Mouse (Mus musculus) macrophage (primary cell): ENCODE data around the gene Psmd11. TPM values are rescaled to one million over a fixed set of nuclear protein-coding genes. Genes with fewer than 3 reads are reported as not detected.
"Not testable (repeated sequence)": the region's sequence is repeated elsewhere in the genome, so short reads cannot be mapped to it uniquely, and the experiment has no call there.

Experiments used
- H3K27ac ChIP-seq: fragments of 350-480 bp; formaldehyde crosslinking; 2 replicates; pipeline ENCODE4 v1.9.0; 2021
- H3K36me3 ChIP-seq: fragments of 350-480 bp; formaldehyde crosslinking; 2 replicates; pipeline ENCODE4 v1.9.0; 2021; ENCODE audit errors: inconsistent target
- H3K4me3 ChIP-seq: fragments of 350-480 bp; formaldehyde crosslinking; 2 replicates; pipeline ENCODE4 v1.9.0; 2021; ENCODE audit errors: inconsistent target
- H3K79me2 ChIP-seq: fragments of 350-480 bp; formaldehyde crosslinking; 2 replicates; pipeline ENCODE4 v1.9.0; 2021; ENCODE audit errors: inconsistent target
- WGBS: methylation state at CpG from one replicate; pipeline ENCODE4 v1.1.7; 2026; ENCODE audit warnings: inconsistent platforms; ENCODE audit not compliant: missing documents; 5-methylcytosine and 5-hydroxymethylcytosine counted together
- polyA plus RNA-seq: library from polyadenylated mRNA; stranded (reverse); fragments of 250-400 nt; gene quantifications from 3 replicates; pipeline ENCODE4 v1.2.4, GENCODE M21; 2018; ENCODE audit warnings: inconsistent platforms

Psmd11 gene
- polyA plus RNA-seq, 1 experiment from 2014 or later: 68.5 TPM

- 100% methylated on average over 1 of the region's 1 CpGs for WGBS
- Histone ChIP-seq H3K27ac (no peak overlapping the region), H3K4me3 (no peak overlapping the region), H3K36me3 (peaks cover 21% of the 10 kb centered on the region; the same call in 1 of the 2 replicates), H3K79me2 (peaks cover 19% of the 10 kb centered on the region; the same call in 1 of the 2 replicates)
Measured at GRCm38 (mm10) chr11:80453198-80453597, 24.8 kb downstream of the Psmd11 start.

DNA sequence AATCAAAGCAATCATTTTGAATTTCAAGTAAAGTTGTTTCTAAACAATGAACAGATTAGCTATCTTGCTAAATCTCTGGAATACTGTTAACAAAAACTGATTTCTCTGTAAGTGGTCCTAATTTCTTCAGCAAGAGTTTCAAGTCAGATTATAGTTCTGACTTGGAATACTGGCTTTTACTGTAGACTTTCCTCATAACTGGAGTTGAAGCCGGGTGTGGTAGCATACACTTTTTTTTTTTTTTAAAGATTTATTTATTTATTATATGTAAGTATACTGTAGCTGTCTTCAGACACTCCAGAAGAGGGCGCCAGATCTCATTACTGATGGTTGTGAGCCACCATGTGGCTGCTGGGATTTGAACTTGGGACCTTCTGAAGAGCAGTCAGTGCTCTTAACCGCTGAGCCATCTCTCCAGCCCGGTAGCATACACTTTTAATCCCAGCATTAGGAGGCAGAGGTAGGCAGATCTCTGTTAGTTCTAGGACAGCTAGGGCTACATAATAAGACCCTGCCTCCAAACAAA lies 35.3 kb downstream of the Psmd11 start:
- not testable (repeated sequence) for H3K4me3 ChIP-seq, H3K27ac ChIP-seq, H3K79me2 ChIP-seq
- H3K36me3 ChIP-seq: peaks cover 66% of the 10 kb centered on the region
- WGBS: 90% methylated on average over 3 of the region's 4 CpGs

DNA sequence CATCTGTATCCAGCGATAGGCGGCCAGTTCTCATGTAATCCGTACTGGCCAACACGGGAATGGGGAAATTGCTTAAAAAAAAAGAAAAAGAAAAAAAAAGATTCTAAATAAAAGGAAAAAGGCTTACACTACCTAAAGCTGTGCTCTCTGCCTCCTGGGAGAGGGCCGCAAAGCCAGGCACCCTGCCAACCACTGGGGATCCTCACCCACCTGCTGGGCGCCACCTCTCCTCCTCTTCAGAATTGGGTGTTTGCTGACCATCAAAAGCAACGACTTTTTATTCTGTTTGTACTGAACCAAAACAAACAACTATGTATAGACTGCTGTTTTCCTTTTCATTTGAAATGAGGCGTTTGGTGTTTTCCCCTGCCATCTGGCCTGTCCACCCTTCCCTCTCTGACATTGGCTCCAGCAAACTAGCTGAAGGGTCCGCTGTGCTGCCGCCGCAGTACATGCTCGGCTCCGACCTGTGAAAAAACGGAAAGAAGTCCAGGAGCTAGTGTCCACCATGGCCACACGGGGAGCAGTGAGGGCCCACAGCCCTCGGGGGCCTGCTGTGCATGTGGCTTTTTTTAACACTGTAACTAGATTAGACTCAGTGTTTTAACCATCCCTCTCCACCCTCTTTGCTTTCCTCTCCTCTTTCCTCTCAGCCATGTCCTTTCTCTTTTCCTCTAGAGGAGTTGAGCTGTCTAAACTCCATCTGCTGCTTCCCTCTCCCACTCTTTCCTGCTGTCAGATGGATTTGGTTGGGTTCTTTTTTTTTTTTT lies 43.6 kb downstream of the Psmd11 start:
- Histone ChIP-seq H3K36me3 (peaks cover 47% of the 10 kb centered on the region; the same call in 1 of the 2 replicates), H3K4me3 (no peak overlapping the region), H3K79me2 (no peaks in the 10 kb centered on the region), H3K27ac (no peak overlapping the region)
- WGBS: 90% methylated on average over 12 of the region's 16 CpGs

- WGBS: 8% methylated on average over 2 of the region's 2 CpGs
- peaks cover 33% of the 10 kb centered on the region; the same call in 1 of the 2 replicates for H3K36me3 ChIP-seq
- H3K4me3 ChIP-seq: no peak overlapping the region
- no peaks in the 10 kb centered on the region for H3K79me2 ChIP-seq
- H3K27ac ChIP-seq: no peak overlapping the region
Measured at GRCm38 (mm10) chr11:80474175-80474691, 45.8 kb downstream of the Psmd11 start.

DNA sequence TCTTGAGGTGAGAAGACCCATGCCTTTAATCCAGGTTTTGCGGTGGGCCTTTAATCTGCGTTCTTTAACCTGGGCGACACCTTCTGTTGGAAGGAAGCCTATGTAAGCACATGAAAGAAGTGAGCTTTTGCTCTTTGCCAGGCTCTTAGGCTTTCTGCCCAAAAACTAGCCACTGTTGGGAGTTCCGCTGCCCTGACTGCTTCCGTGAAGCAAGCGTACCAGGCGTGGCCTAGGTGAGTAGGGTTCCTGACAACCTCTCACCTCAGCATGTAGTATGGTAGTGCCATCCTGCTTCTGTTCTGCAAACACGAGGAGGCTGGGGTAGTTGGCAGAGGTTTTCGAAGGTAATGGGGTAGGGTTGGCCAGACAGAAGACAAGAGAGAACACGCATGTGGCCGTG lies 46.4 kb downstream of the Psmd11 start:
- no peak overlapping the region for H3K27ac ChIP-seq
- 94% methylated on average over 11 of the region's 11 CpGs for WGBS
- no peaks in the 10 kb centered on the region for H3K79me2 ChIP-seq
- H3K4me3 ChIP-seq: no peak overlapping the region
- H3K36me3 ChIP-seq: peaks cover 27% of the 10 kb centered on the region; the same call in 1 of the 2 replicates

DNA sequence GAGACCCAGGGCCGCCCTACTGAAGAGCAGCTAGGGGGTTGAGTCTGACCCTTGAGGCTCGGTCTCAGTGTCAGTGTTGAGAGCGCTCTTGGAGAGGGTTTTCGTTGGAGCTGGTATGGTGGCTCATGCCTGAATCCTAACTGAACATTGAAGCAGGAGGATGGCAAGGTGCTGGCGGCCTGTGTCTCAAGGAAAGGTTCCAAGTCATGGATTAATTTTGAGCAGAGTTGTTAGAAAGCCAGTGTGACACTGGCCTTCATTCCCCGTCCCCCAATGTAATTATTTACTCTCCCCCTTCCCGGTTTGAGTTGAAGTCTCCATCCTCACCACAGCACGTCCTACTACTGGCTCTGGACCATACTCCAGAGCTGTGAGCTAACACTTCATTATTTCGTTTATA lies 47.1 kb downstream of the Psmd11 start:
- 97% methylated on average over 9 of the region's 9 CpGs for WGBS
- Histone ChIP-seq H3K36me3 (peaks cover 20% of the 10 kb centered on the region; the same call in 1 of the 2 replicates), H3K79me2 (no peaks in the 10 kb centered on the region), H3K27ac (no peak overlapping the region), H3K4me3 (no peak overlapping the region)

DNA sequence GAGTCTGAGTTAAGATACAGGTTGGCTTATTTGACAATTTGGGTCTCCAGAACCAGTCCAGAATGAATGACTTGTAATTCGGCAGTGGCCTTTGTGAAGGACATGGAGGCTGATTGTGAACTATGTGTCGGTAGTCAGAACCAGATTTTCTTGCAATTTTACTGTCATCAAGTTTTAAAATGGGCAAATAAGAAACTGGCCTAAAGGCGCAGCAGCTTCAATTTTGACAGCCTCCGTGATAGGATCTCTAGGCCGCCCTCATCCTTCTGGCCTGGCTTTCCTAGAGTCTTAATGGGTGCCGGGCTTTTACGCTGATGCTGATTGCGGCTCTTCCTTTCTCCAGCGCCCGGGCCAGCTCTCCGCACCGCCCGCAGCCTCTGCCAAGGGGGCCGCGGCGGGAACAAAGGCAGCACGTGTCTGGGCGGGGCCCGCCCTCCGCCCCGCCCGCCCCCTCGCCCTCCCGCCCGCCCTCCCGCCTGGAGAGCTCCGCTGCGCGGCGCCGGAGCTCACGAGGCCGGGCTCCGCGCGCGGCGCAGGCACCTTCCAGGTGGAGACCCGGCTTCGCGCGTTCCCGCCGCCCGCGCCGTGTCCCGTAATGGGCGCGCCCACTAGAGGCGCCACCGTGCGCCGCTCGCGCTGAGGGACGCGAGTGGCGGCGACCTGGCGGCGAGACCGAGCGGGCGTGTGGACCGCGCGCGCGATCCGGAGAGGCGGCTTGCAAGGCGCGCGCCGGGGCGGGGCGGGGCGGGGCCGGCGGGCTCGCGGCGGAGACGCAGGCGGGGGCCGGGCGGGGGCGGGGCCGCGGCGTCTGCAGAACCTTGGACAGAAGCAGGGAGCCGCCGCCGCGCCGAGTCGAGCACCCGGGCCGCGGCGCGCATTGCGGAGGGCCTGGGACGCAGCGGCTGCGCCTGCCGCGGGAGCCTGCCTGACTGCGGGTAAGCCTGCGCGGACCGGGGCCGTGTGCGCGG lies 48.1 kb downstream of the Psmd11 start, which contains the start of gene Cdk5r1:
Gene Cdk5r1 (plus strand): TSS at position 802 of the 968 bp plus-strand sequence.
- Histone ChIP-seq H3K27ac (no peak within 1 kb of the TSS), H3K36me3 (peaks cover 16% of the 10 kb centered on the region; the same call in 1 of the 2 replicates), H3K79me2 (no peaks in the 10 kb centered on the region), H3K4me3 (no peak within 1 kb of the TSS; the same call in 1 of the 2 replicates)
- WGBS: 3% methylated on average over 66 of the region's 116 CpGs

- Histone ChIP-seq H3K79me2 (no peaks in the 10 kb centered on the region), H3K4me3 (no peak overlapping the region; the same call in 1 of the 2 replicates), H3K36me3 (0 out of 2 replicates have a peak, but pooled peaks cover 7% of the 10 kb centered on the region), H3K27ac (no peak overlapping the region)
- WGBS: 22% methylated on average over 55 of the region's 55 CpGs
Measured at GRCm38 (mm10) chr11:80477341-80478199, 49.2 kb downstream of the Psmd11 start.

DNA sequence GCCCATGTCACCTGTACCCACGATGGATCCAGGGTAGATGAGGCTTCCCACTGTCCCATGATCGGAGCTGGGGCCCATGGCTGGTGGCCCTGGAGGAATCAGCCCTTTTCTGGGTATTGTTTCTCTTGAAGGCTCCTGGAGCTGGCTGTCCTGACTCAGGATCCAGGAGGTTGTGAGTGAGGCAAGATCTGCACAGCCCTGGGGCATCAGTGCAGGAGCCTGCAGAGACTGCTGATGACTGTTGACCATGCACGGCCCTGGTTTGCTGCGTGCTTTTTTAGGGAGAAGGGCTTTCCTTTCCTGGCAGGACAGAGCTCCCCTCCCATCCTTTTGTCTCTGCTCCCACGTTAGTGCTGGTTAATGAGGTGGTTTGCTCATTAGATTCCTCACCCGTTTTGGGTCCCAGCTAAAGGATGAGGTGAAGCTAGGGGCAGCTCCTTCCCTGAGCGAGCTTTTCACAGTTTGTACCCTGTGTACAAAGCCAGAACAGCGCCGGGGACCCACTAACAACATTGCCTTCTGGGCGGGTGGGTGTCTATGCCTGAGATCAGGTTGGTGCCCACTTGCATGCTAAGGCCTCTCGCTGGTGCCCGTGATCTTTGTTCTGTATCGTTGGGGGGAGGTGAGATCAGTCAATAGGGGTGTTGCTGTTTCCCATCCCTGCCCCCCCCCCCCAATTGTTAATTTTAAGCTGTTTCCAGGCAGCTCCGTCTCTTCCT lies 50.4 kb downstream of the Psmd11 start:
- no peak overlapping the region for H3K4me3 ChIP-seq
- 94% methylated on average over 14 of the region's 14 CpGs for WGBS
- H3K79me2 ChIP-seq: no peaks in the 10 kb centered on the region
- no peak overlapping the region for H3K27ac ChIP-seq
- no peaks in the 10 kb centered on the region for H3K36me3 ChIP-seq

DNA sequence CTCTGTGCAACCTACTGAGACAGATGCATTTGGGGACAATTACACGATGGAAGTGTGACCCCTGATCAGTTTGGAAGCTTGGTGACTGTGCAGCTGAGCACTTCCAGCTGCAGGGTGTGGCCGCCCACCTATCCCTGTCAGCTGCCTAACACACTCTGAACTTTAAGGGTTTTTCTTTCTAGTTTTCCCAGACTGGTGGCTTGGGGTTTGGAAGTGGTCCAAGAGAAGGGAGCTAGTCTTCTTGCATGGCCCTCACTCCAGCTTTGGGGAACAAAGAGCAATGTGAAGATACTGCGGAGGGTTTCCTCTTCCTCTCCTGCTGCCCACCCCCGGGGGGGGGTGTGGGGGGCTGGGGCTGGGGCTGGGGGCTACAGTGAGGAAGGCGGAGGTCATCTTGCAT lies 51.0 kb downstream of the Psmd11 start:
- Histone ChIP-seq H3K79me2 (no peaks in the 10 kb centered on the region), H3K27ac (no peak overlapping the region), H3K36me3 (no peaks in the 10 kb centered on the region), H3K4me3 (no peak overlapping the region)
- 42% methylated on average over 5 of the region's 5 CpGs for WGBS

DNA sequence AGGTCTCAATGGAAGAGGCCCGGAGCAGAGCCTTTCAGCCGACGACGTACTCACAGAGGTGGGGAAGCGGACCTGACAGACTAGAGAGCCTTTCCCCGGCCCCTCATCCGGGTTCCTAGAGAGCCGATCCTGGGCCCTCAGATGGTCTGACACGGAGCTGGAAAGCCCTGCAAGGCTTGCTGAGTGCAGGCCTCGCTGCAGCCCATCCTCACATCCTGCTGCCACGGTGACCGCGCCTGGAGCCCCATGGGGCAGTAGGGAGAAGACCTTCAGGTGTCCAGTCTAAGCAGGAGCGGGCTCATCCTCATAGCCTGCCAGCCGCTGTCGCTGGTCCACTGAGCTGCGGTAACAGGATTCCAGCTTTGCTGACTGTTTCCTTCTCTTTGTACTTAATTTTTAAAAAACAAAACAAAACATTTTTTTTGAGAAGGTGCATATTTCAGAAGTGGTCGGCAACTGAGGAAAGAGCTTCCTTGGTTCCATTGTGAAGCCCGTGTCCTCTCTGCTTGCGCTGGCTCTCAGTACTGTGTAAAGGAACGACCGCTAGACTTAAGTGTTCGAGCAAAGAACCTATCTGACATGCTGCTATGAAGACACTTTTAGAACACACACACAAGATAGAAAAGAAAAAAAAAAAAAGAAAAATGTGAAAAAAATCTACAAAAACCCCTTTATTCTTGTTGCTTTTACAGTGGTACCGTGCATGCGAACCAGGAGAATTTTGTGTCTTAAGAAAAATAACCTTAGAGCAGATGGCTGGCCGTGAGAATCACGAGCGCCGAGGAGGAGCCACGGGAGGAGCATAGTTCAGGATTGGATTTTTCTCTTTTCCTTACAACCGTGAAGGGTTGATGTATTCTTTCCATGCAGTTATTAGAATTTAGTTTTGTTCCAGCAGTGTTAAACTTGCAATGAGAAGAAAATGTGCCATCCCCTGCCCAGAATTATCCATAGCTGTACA lies 51.8 kb downstream of the Psmd11 start:
- H3K36me3 ChIP-seq: no peaks in the 10 kb centered on the region
- no peak overlapping the region for H3K27ac ChIP-seq
- H3K4me3 ChIP-seq: no peak overlapping the region
- 92% methylated on average over 31 of the region's 31 CpGs for WGBS
- H3K79me2 ChIP-seq: no peaks in the 10 kb centered on the region

- Histone ChIP-seq H3K79me2 (no peaks in the 10 kb centered on the region), H3K36me3 (no peaks in the 10 kb centered on the region), H3K4me3 (no peak overlapping the region), H3K27ac (no peak overlapping the region)
- WGBS: 94% methylated on average over 13 of the region's 13 CpGs
Measured at GRCm38 (mm10) chr11:80481409-80482050, 53.1 kb downstream of the Psmd11 start.
